Mouse (Mus musculus): ENCODE data around the gene Mgp.
A peak's percentile ranks its signal among the peaks of the same experiment; 100 is the strongest.

Gene Mgp

GRCm38 (mm10) chr6:136850267-136850666, 25.4 kb downstream of the Mgp start:
- no peak for DNase-seq (ENCODE audit: low spot score)

- DNase-seq (ENCODE audit: low spot score) = no peak
Measured at GRCm38 (mm10) chr6:136848971-136849370, 26.7 kb downstream of the Mgp start.

GRCm38 (mm10) chr6:136848399-136848798, 27.2 kb downstream of the Mgp start:
- no peak for DNase-seq (ENCODE audit: low spot score)

GRCm38 (mm10) chr6:136847790-136848189, 27.8 kb downstream of the Mgp start:
- DNase-seq (ENCODE audit: low spot score) = no peak

- no peak for DNase-seq (ENCODE audit: low spot score)
Measured at GRCm38 (mm10) chr6:136847267-136847666, 28.4 kb downstream of the Mgp start.

- no peak for DNase-seq (ENCODE audit: low spot score)
Measured at GRCm38 (mm10) chr6:136845706-136846480, 29.7 kb downstream of the Mgp start.

- DNase-seq (ENCODE audit: low spot score) = no peak
Measured at GRCm38 (mm10) chr6:136844903-136845302, 30.7 kb downstream of the Mgp start.

GRCm38 (mm10) chr6:136837323-136837722, 38.3 kb downstream of the Mgp start:
- no peak for DNase-seq (ENCODE audit: low spot score)

- no peak for DNase-seq (ENCODE audit: low spot score)
Measured at GRCm38 (mm10) chr6:136835352-136835751, 40.3 kb downstream of the Mgp start, which contains the start of gene Smco3. Smco3 (minus strand) TSS chr6:136835452.

GRCm38 (mm10) chr6:136831712-136832111, 43.9 kb downstream of the Mgp start:
- DNase-seq (ENCODE audit: low spot score) = no peak

- DNase-seq (ENCODE audit: low spot score) = no peak
Measured at GRCm38 (mm10) chr6:136828681-136829080, 46.9 kb downstream of the Mgp start.

GRCm38 (mm10) chr6:136827881-136828561, 47.6 kb downstream of the Mgp start, which contains the start of gene Wbp11:
Wbp11 (minus strand) TSS chr6:136828233.
- DNase-seq (ENCODE audit: low spot score) = peak; percentile 86

- DNase-seq (ENCODE audit: low spot score) = no peak
Measured at GRCm38 (mm10) chr6:136827516-136827880, 48.1 kb downstream of the Mgp start, which contains the start of gene BC049715. BC049715 (plus strand) TSS chr6:136827626.

- DNase-seq (ENCODE audit: low spot score) = no peak
Measured at GRCm38 (mm10) chr6:136827116-136827515, 48.5 kb downstream of the Mgp start.

- no peak for DNase-seq (ENCODE audit: low spot score)
Measured at GRCm38 (mm10) chr6:136824987-136825386, 50.6 kb downstream of the Mgp start.

Measured in ovary, postnatal 10 days (tissue).